Mouse (Mus musculus): ENCODE data around the gene Sept3.

Gene Sept3

DNA sequence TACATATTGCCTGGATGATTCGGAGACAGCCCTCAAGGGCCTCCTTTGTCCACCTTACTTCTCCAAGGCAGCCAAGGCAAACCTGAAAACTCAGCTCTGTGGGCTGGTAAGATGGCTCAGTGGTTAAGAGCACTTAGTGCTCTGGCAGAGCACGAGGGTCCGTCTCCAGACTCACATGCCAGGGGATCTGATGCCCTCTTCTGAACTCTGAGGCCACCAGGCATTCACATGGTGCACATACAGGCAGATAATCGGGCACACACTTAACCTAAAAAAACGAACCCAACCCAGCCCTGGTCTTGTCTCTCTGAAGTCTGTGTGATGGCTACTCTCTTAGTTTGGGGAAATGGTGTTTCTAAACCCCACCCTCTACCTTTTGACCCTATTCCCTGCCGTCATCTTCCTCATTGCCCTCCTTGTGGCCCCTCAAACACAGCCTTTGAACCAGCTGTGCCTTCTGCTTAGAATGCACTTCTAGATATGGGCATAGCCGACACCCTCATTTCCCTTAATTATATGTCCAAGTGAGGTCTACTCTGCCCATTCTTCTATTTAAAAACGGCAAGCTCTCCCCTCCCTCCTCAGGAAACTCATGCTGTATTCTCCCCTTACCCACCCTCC, 65.1 kb downstream of the Sept3 start:
- DNase-seq (ENCODE audit: low read depth, low spot score) = no peak

- no peak for DNase-seq (ENCODE audit: low read depth, low spot score)
Observed at GRCm38 (mm10) chr15:82340414-82341035, 65.8 kb downstream of the Sept3 start.

DNA sequence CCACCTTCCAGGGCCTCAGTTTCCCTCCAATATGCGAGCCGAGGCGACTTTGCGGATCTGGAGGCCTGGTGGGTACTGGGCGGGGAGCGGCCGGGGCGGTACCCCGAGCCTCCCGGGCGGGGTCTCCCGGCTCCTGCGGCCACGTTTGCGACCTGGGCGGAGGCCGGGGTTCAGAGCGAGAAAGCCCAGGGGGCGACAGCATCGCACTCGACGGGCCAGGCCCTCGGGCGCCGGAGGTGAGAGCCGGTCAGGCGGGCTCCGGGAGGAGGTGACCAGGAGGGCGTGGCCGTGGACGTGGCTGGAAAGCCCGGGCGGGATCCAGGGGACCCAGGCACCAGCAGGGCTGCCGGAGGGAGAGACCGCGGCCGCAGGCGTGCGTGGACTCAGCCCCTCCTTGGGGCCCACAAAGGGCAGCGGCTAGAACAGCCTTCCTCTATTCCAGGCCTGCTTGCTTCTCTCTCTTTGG, 66.4 kb downstream of the Sept3 start:
- DNase-seq (ENCODE audit: low read depth, low spot score) = no peak

DNA sequence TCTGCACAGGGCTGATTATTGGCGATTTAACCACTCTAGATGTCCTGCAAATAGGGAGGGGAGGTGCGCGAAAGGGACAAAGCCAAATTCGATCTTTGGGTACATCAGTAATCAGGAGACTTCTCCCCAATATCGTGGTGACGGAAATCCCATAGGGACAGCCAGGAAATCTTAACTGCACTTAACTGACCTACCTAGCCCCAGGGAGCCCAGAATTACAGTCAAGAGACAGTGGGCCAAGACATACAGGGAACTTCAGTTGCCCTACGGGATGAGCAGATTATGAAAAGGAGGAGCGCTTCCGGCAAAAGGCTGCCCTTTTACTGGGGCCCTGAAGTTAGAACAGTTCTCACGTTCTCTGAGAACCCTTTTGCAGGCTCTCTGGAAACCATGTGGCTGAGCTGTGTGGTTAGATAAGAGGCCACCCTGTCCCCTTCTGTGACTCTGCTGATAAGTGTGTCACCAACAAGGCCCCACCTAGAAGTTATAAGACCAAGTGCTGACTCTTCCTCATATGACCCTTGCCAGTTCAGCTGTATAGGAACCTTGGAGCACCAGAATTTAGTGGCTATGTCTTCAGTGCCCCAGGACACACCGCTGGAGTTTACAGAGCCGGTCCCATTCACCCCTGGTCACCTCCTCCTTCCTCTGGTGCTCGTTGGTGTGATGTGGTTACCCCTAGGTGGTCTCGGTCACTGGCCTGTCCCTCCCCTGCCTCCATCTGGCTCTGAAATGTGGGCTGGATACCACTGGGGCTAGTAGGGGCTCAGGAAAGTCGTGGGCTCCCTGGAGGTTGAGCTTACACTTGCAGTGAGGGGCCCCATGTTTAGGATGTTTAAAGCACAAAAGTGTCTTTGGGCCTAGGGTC, 67.2 kb downstream of the Sept3 start:
- no peak for DNase-seq (ENCODE audit: low read depth, low spot score)

GRCm38 (mm10) chr15:82342543-82342935, 67.8 kb downstream of the Sept3 start:
- no peak for DNase-seq (ENCODE audit: low read depth, low spot score)

GRCm38 (mm10) chr15:82343368-82344287, 68.9 kb downstream of the Sept3 start:
- no peak for DNase-seq (ENCODE audit: low read depth, low spot score)
